Mouse (Mus musculus) heart, embryonic 11.5 days (tissue): ENCODE data around the gene Gm28044. TPM values are rescaled to one million over a fixed set of nuclear protein-coding genes. Genes with fewer than 3 reads are reported as not detected.
"Not testable (repeated sequence)": the region's sequence is repeated elsewhere in the genome, so short reads cannot be mapped to it uniquely, and the experiment has no call there.

Experiments used
- ATAC-seq: fragments of 200-750 bp; cut with Nextera tagmentation; replicated peaks from 2 replicates; pipeline ENCODE4 v1.8.0; 2017; ENCODE audit warnings: moderate library complexity; ENCODE audit not compliant: insufficient number of reproducible peaks, low FRiP score, low TSS enrichment
- H3K27ac ChIP-seq: fragments of 300-500 bp; sonication (generic); 2 replicates; pipeline ENCODE4 v1.5.1; 2014; ENCODE audit warnings: mild to moderate bottlenecking, low read depth, low read length
- H3K27me3 ChIP-seq: fragments of 300-500 bp; sonication (generic); 2 replicates; pipeline ENCODE4 v1.6.1; 2014; ENCODE audit warnings: mild to moderate bottlenecking, low read length, mixed read lengths; ENCODE audit not compliant: control insufficient read depth, insufficient read depth
- H3K36me3 ChIP-seq: fragments of 300-500 bp; sonication (generic); 2 replicates; pipeline ENCODE4 v1.6.1; 2014; ENCODE audit warnings: mild to moderate bottlenecking, low read length, moderate library complexity, mixed read lengths; ENCODE audit not compliant: control insufficient read depth, insufficient read depth
- H3K4me1 ChIP-seq: fragments of 300-500 bp; sonication (generic); 2 replicates; pipeline ENCODE4 v1.6.1; 2014; ENCODE audit warnings: low read length; ENCODE audit not compliant: control insufficient read depth, insufficient read depth
- H3K4me2 ChIP-seq: fragments of 300-500 bp; sonication (generic); 2 replicates; pipeline ENCODE4 v1.6.1; 2014; ENCODE audit warnings: mild to moderate bottlenecking, moderate library complexity
- H3K4me3 ChIP-seq: fragments of 300-500 bp; sonication (generic); 2 replicates; pipeline ENCODE4 v1.5.1; 2014; ENCODE audit warnings: low read depth, low read length
- H3K9ac ChIP-seq: fragments of 300-500 bp; sonication (generic); 2 replicates; pipeline ENCODE4 v1.6.1; 2014; ENCODE audit warnings: mild to moderate bottlenecking, low read depth, low read length, moderate library complexity
- H3K9me3 ChIP-seq: fragments of 300-500 bp; sonication (generic); replicated peaks from 2 replicates; pipeline ENCODE4 v1.6.1; 2016; ENCODE audit warnings: low read length; ENCODE audit not compliant: control insufficient read depth
- WGBS: fragments of 180-500 bp; shearing (Covaris S2); extraction: QIAGEN DNeasy Blood & Tissue Kit; methylation state at CpG from one replicate; pipeline ENCODE4 v1.1.7; 2014; ENCODE audit not compliant: insufficient replicate concordance; 5-methylcytosine and 5-hydroxymethylcytosine counted together
- polyA plus RNA-seq: library from polyadenylated mRNA; unstranded; fragments of >200 nt; fragmentation: Nextera tagmentation; extraction: Ambion mirVana; gene quantifications from 2 replicates; pipeline ENCODE4 v1.2.1, GENCODE M21; 2014

Gene Gm28044
- polyA plus RNA-seq, 1 experiment from 2014 or later: 0.31 TPM

GRCm38 (mm10) chr13:67306718-67307117, 53.6 kb downstream of the Gm28044 start:
- Histone ChIP-seq H3K27ac (no peak overlapping the region), H3K9me3 (no peaks in the 10 kb centered on the region), H3K36me3 (no peaks in the 10 kb centered on the region), H3K4me2 (peak overlapping the region; percentile 92), H3K27me3 (no peaks in the 10 kb centered on the region), H3K4me1 (no peaks in the 10 kb centered on the region), H3K9ac (peak overlapping the region; percentile 49; the same call in 1 of the 2 replicates), H3K4me3 (peak overlapping the region; percentile 62)
- peak; percentile 43 for ATAC-seq
- 30% methylated on average over 5 of the region's 5 CpGs for WGBS

GRCm38 (mm10) chr13:67305822-67306672, 54.3 kb downstream of the Gm28044 start, which contains the start of gene Zfp457:
Zfp457 (minus strand) TSS chr13:67306485.
- 12% methylated on average over 16 of the region's 16 CpGs for WGBS
- H3K27ac ChIP-seq: 0 out of 2 replicates have a peak within 1 kb of the TSS, but pooled peaks have one; percentile 2
- H3K9me3 ChIP-seq: no peaks in the 10 kb centered on the region

GRCm38 (mm10) chr13:67278314-67278713, 82.0 kb downstream of the Gm28044 start, which contains the start of gene Zfp458:
Zfp458 (minus strand) TSS chr13:67278466.
- no peak for ATAC-seq
- H3K4me2 ChIP-seq: no peak within 1 kb of the TSS
- 43% methylated on average over 7 of the region's 7 CpGs for WGBS
- no peaks in the 10 kb centered on the region for H3K36me3 ChIP-seq
- H3K4me1 ChIP-seq: no peaks in the 10 kb centered on the region
- no peak within 1 kb of the TSS for H3K4me3 ChIP-seq
- H3K27ac ChIP-seq: no peak within 1 kb of the TSS
- no peaks in the 10 kb centered on the region for H3K9me3 ChIP-seq
- H3K27me3 ChIP-seq: no peaks in the 10 kb centered on the region
- no peak within 1 kb of the TSS for H3K9ac ChIP-seq

More at GRCm38 (mm10) chr13:67305822-67306672, 54.3 kb downstream of the Gm28044 start, which contains the start of gene Zfp457:
- Histone ChIP-seq H3K9ac (peak within 1 kb of the TSS; percentile 89), H3K4me1 (no peaks in the 10 kb centered on the region), H3K4me3 (peak within 1 kb of the TSS; percentile 62), H3K4me2 (peak within 1 kb of the TSS; percentile 92), H3K27me3 (no peaks in the 10 kb centered on the region), H3K36me3 (no peaks in the 10 kb centered on the region)
- peak; percentile 96 for ATAC-seq

GRCm38 (mm10) chr13:67269383-67270065, 90.8 kb downstream of the Gm28044 start:
- peak overlapping the region; percentile 84 for H3K4me3 ChIP-seq
- peak overlapping the region; percentile 82 for H3K9ac ChIP-seq
- 42% methylated on average over 8 of the region's 9 CpGs for WGBS
- ATAC-seq, H3K9me3 ChIP-seq, H3K36me3 ChIP-seq, H3K27ac ChIP-seq, H3K27me3 ChIP-seq, H3K4me1 ChIP-seq: not testable (repeated sequence)
- peak overlapping the region; percentile 80 for H3K4me2 ChIP-seq

GRCm38 (mm10) chr13:67268568-67269369, 91.6 kb downstream of the Gm28044 start:
- peak; percentile 96 for ATAC-seq
- peak overlapping the region; percentile 80 for H3K4me2 ChIP-seq
- 0 out of 2 replicates have a peak overlapping the region, but pooled peaks have one; percentile 15 for H3K27ac ChIP-seq
- H3K9ac ChIP-seq: peak overlapping the region; percentile 82
- H3K4me1 ChIP-seq: no peaks in the 10 kb centered on the region
- peaks cover 3% of the 10 kb centered on the region for H3K9me3 ChIP-seq
- WGBS: 6% methylated on average over 18 of the region's 18 CpGs
- no peaks in the 10 kb centered on the region for H3K36me3 ChIP-seq
- H3K27me3 ChIP-seq: no peaks in the 10 kb centered on the region
- H3K4me3 ChIP-seq: peak overlapping the region; percentile 84

Other genes starting within 250 kb of the Gm28044 start
- gene Rslcan18, start 244.3 kb downstream of the Gm28044 start, polyA plus RNA-seq: 0.37 and 0.87 TPM in 2 replicates
- 1.7 and 1.8 TPM in 2 replicates for gene Zfp759, start 238.9 kb downstream of the Gm28044 start, polyA plus RNA-seq
- gene Rsl1, start 187.4 kb downstream of the Gm28044 start, polyA plus RNA-seq: 3.6 and 4.0 TPM in 2 replicates
- 0.73 and 1.6 TPM in 2 replicates for gene Zfp455, start 166.0 kb downstream of the Gm28044 start, polyA plus RNA-seq
- 1.3 and 1.9 TPM in 2 replicates for gene Zfp458, start 82.1 kb downstream of the Gm28044 start, polyA plus RNA-seq
- gene Zfp457, start 54.1 kb downstream of the Gm28044 start, polyA plus RNA-seq: 0.46 TPM in 1 of 2 replicates, not detected in the other
- gene Zfp595, start 28.0 kb downstream of the Gm28044 start, polyA plus RNA-seq: 1.7 and 2.1 TPM in 2 replicates
- 1.1 and 1.3 TPM in 2 replicates for gene Zfp953, start 69 bp upstream of the Gm28044 start, polyA plus RNA-seq
- gene Gm28041, start 15.2 kb upstream of the Gm28044 start, polyA plus RNA-seq: 0.35 and 0.49 TPM in 2 replicates
- 1.2 TPM in 2 replicates for gene Zfp456, start 15.3 kb upstream of the Gm28044 start, polyA plus RNA-seq
- 2.9 and 3.1 TPM in 2 replicates for gene Zfp429, start 39.3 kb upstream of the Gm28044 start, polyA plus RNA-seq
- 0.31 TPM in 1 of 2 replicates, not detected in the other for gene Zfp459, start 60.9 kb upstream of the Gm28044 start, polyA plus RNA-seq
- gene Zfp874a, start 91.1 kb upstream of the Gm28044 start, polyA plus RNA-seq: 6.2 and 6.4 TPM in 2 replicates
- 1.6 and 2.8 TPM in 2 replicates for gene Zfp874b, start 123.7 kb upstream of the Gm28044 start, polyA plus RNA-seq
- gene Zfp58, start 140.0 kb upstream of the Gm28044 start, polyA plus RNA-seq: 9.3 and 10.7 TPM in 2 replicates
- gene Gm26965, start 165.6 kb upstream of the Gm28044 start, polyA plus RNA-seq: not detected in 2 replicates
- 17.4 and 19.6 TPM in 2 replicates for gene Zfp87, start 165.6 kb upstream of the Gm28044 start, polyA plus RNA-seq
- 8.8 and 12.5 TPM in 2 replicates for gene Zfp748, start 193.3 kb upstream of the Gm28044 start, polyA plus RNA-seq
- 3.0 and 3.1 TPM in 2 replicates for gene Zfp729b, start 249.2 kb upstream of the Gm28044 start, polyA plus RNA-seq